Mouse (Mus musculus) liver, postnatal 0 days (tissue): ENCODE measurements at regions not wholly inside any gene's neighbourhood (a gene's known extent, or its start where the extent isn't known, plus 50 kb on each side); places are given as distances from the start of the nearest gene placed in this dataset.

Source experiments
- CTCF ChIP-seq: sonication (generic); IDR thresholded peaks from 2 replicates; pipeline ENCODE4 v1.5.1; 2016; ENCODE audit warnings: antibody characterized with exemption, low read depth
- EP300 ChIP-seq: IDR thresholded peaks from 2 replicates; pipeline ENCODE4 v1.6.1; 2016; ENCODE audit warnings: antibody characterized with exemption, low read depth, mild to moderate bottlenecking

GRCm38 (mm10) chr12:71522451-71522850 is 212.8 kb downstream of the Dact1 start:
- TF ChIP-seq CTCF (no peak), EP300 (no peak)
